Mouse (Mus musculus) embryonic facial prominence, embryonic 15.5 days (tissue): ENCODE results near the gene Slc2a13. TPM values are rescaled to one million over a fixed set of nuclear protein-coding genes. Genes with fewer than 3 reads are reported as not detected.

Source experiments
- ATAC-seq: fragments of 200-750 bp; cut with Nextera tagmentation; 2 replicates; pipeline ENCODE4 v1.8.0; 2017; ENCODE audit warnings: low read depth, moderate TSS enrichment; ENCODE audit not compliant: insufficient number of reproducible peaks, low FRiP score, low TSS enrichment
- H3K27ac ChIP-seq: fragments of 300-500 bp; sonication (generic); replicated peaks from 2 replicates; pipeline ENCODE4 v1.5.1; 2015; ENCODE audit warnings: mild to moderate bottlenecking, inconsistent platforms
- H3K27me3 ChIP-seq: fragments of 300-500 bp; sonication (generic); 2 replicates; pipeline ENCODE4 v1.6.1; 2015; ENCODE audit warnings: inconsistent platforms
- H3K36me3 ChIP-seq: fragments of 300-500 bp; sonication (generic); 2 replicates; pipeline ENCODE4 v1.6.1; 2015; ENCODE audit warnings: mild to moderate bottlenecking, inconsistent platforms
- H3K4me1 ChIP-seq: fragments of 300-500 bp; sonication (generic); 2 replicates; pipeline ENCODE4 v1.6.1; 2015; ENCODE audit warnings: inconsistent platforms
- H3K4me2 ChIP-seq: fragments of 300-500 bp; sonication (generic); replicated peaks from 2 replicates; pipeline ENCODE4 v1.6.1; 2015; ENCODE audit warnings: mild to moderate bottlenecking, inconsistent platforms
- H3K4me3 ChIP-seq: fragments of 300-500 bp; sonication (generic); replicated peaks from 2 replicates; pipeline ENCODE4 v1.5.1; 2015; ENCODE audit warnings: mild to moderate bottlenecking, inconsistent platforms
- H3K9ac ChIP-seq: fragments of 300-500 bp; sonication (generic); 2 replicates; pipeline ENCODE4 v1.6.1; 2015; ENCODE audit warnings: inconsistent platforms
- H3K9me3 ChIP-seq: fragments of 300-500 bp; sonication (generic); replicated peaks from 2 replicates; pipeline ENCODE4 v1.6.1; 2016; ENCODE audit warnings: inconsistent platforms
- WGBS: fragments of 180-500 bp; shearing (Covaris S2); methylation state at CpG from one replicate; pipeline ENCODE4 v1.1.7; 2015; 5-methylcytosine and 5-hydroxymethylcytosine counted together
- polyA plus RNA-seq: library from polyadenylated mRNA; unstranded; fragments of >200 nt; fragmentation: Nextera tagmentation; extraction: Ambion mirVana; gene quantifications from 2 replicates; pipeline ENCODE4 v1.2.1, GENCODE M21; 2015

Gene Slc2a13
- polyA plus RNA-seq, 1 experiment from 2014 or later: 2.3 TPM

GRCm38 (mm10) chr15:91316964-91317363, 256.1 kb downstream of the Slc2a13 start:
- no peak overlapping the region for H3K4me3 ChIP-seq
- H3K27ac ChIP-seq: no peak overlapping the region
- no peak overlapping the region for H3K9ac ChIP-seq
- ATAC-seq: no peak
- no peaks in the 10 kb centered on the region for H3K36me3 ChIP-seq
- WGBS: 62% methylated on average over 4 of the region's 4 CpGs
- peaks cover 3% of the 10 kb centered on the region; the same call in 1 of the 2 replicates for H3K4me1 ChIP-seq
- no peak overlapping the region for H3K4me2 ChIP-seq
- no peaks in the 10 kb centered on the region for H3K9me3 ChIP-seq
- H3K27me3 ChIP-seq: no peaks in the 10 kb centered on the region

- Histone ChIP-seq H3K4me3 (no peak overlapping the region), H3K36me3 (no peaks in the 10 kb centered on the region), H3K4me2 (no peak overlapping the region), H3K27ac (no peak overlapping the region), H3K27me3 (no peaks in the 10 kb centered on the region), H3K4me1 (peaks cover 3% of the 10 kb centered on the region; the same call in 1 of the 2 replicates), H3K9me3 (no peaks in the 10 kb centered on the region), H3K9ac (no peak overlapping the region)
- ATAC-seq: no peak
- WGBS: 65% methylated on average over 19 of the region's 19 CpGs
These were observed 258.4 kb downstream of the Slc2a13 start for GRCm38 (mm10) chr15:91314402-91315318.

GRCm38 (mm10) chr15:91304296-91304852, 268.7 kb downstream of the Slc2a13 start:
- H3K27ac ChIP-seq: no peak overlapping the region
- H3K36me3 ChIP-seq: no peaks in the 10 kb centered on the region
- no peak for ATAC-seq
- H3K4me3 ChIP-seq: no peak overlapping the region
- no peaks in the 10 kb centered on the region for H3K27me3 ChIP-seq
- no peak overlapping the region for H3K4me2 ChIP-seq
- 43% methylated on average over 7 of the region's 7 CpGs for WGBS
- H3K4me1 ChIP-seq: no peaks in the 10 kb centered on the region
- H3K9me3 ChIP-seq: no peaks in the 10 kb centered on the region
- no peak overlapping the region for H3K9ac ChIP-seq

GRCm38 (mm10) chr15:91301366-91301765, 271.7 kb downstream of the Slc2a13 start:
- Histone ChIP-seq H3K27me3 (no peaks in the 10 kb centered on the region), H3K27ac (no peak overlapping the region), H3K9me3 (no peaks in the 10 kb centered on the region), H3K4me3 (no peak overlapping the region), H3K36me3 (no peaks in the 10 kb centered on the region), H3K4me1 (no peaks in the 10 kb centered on the region), H3K9ac (no peak overlapping the region), H3K4me2 (no peak overlapping the region)
- no peak for ATAC-seq
- 10% methylated on average over 3 of the region's 3 CpGs for WGBS

- no peak for ATAC-seq
These were observed 273.7 kb downstream of the Slc2a13 start for GRCm38 (mm10) chr15:91299319-91299835.

GRCm38 (mm10) chr15:91283418-91283817, 289.6 kb downstream of the Slc2a13 start:
- Histone ChIP-seq H3K4me1 (no peaks in the 10 kb centered on the region), H3K27ac (no peak overlapping the region), H3K9ac (no peak overlapping the region), H3K27me3 (no peaks in the 10 kb centered on the region), H3K4me2 (no peak overlapping the region), H3K4me3 (no peak overlapping the region), H3K9me3 (no peaks in the 10 kb centered on the region), H3K36me3 (no peaks in the 10 kb centered on the region)
- whole genome bisulfite sequencing: 72% methylated on average over 3 of the region's 3 CpGs
- no peak for ATAC-seq

More at GRCm38 (mm10) chr15:91299319-91299835, 273.7 kb downstream of the Slc2a13 start:
- WGBS: 76% methylated on average over 11 of the region's 11 CpGs
- no peaks in the 10 kb centered on the region for H3K27me3 ChIP-seq
- no peak overlapping the region for H3K9ac ChIP-seq
- no peak overlapping the region for H3K4me2 ChIP-seq
- no peak overlapping the region for H3K27ac ChIP-seq
- no peaks in the 10 kb centered on the region for H3K36me3 ChIP-seq
- no peaks in the 10 kb centered on the region for H3K4me1 ChIP-seq
- H3K9me3 ChIP-seq: no peaks in the 10 kb centered on the region
- no peak overlapping the region for H3K4me3 ChIP-seq

- H3K4me2 ChIP-seq: no peak overlapping the region
- H3K27me3 ChIP-seq: no peaks in the 10 kb centered on the region
- 81% methylated on average over 7 of the region's 7 CpGs for WGBS
- H3K4me3 ChIP-seq: no peak overlapping the region
- no peaks in the 10 kb centered on the region for H3K36me3 ChIP-seq
- no peak overlapping the region for H3K9ac ChIP-seq
- no peaks in the 10 kb centered on the region for H3K4me1 ChIP-seq
- H3K27ac ChIP-seq: no peak overlapping the region
- ATAC-seq: no peak
- H3K9me3 ChIP-seq: no peaks in the 10 kb centered on the region
These were observed 290.2 kb downstream of the Slc2a13 start for GRCm38 (mm10) chr15:91282822-91283221.

GRCm38 (mm10) chr15:91281521-91281920, 291.5 kb downstream of the Slc2a13 start:
- no peak overlapping the region for H3K4me2 ChIP-seq
- no peak overlapping the region for H3K27ac ChIP-seq
- 77% methylated on average over 5 of the region's 5 CpGs for WGBS
- no peaks in the 10 kb centered on the region for H3K27me3 ChIP-seq
- no peaks in the 10 kb centered on the region for H3K36me3 ChIP-seq
- no peak overlapping the region for H3K9ac ChIP-seq
- no peak for ATAC-seq
- no peaks in the 10 kb centered on the region for H3K9me3 ChIP-seq
- no peak overlapping the region for H3K4me3 ChIP-seq
- H3K4me1 ChIP-seq: no peaks in the 10 kb centered on the region

GRCm38 (mm10) chr15:91279571-91279970, 293.5 kb downstream of the Slc2a13 start:
- no peak for ATAC-seq
- 86% methylated on average over 5 of the region's 5 CpGs for WGBS
- H3K4me2 ChIP-seq: no peak overlapping the region
- H3K4me3 ChIP-seq: no peak overlapping the region
- H3K27me3 ChIP-seq: no peaks in the 10 kb centered on the region
- no peak overlapping the region for H3K27ac ChIP-seq
- H3K36me3 ChIP-seq: no peaks in the 10 kb centered on the region
- H3K9ac ChIP-seq: no peak overlapping the region
- H3K4me1 ChIP-seq: no peaks in the 10 kb centered on the region
- H3K9me3 ChIP-seq: no peaks in the 10 kb centered on the region

GRCm38 (mm10) chr15:91275961-91276360, 297.1 kb downstream of the Slc2a13 start:
- WGBS: 57% methylated on average over 3 of the region's 3 CpGs
- no peak for ATAC-seq

GRCm38 (mm10) chr15:91268532-91268931, 304.5 kb downstream of the Slc2a13 start:
- Histone ChIP-seq H3K4me1 (no peaks in the 10 kb centered on the region), H3K36me3 (no peaks in the 10 kb centered on the region), H3K27ac (no peak overlapping the region), H3K9me3 (no peaks in the 10 kb centered on the region), H3K27me3 (no peaks in the 10 kb centered on the region), H3K4me2 (no peak overlapping the region), H3K9ac (no peak overlapping the region), H3K4me3 (no peak overlapping the region)
- 85% methylated on average over 4 of the region's 4 CpGs for WGBS
- ATAC-seq: no peak

More at GRCm38 (mm10) chr15:91275961-91276360, 297.1 kb downstream of the Slc2a13 start:
- no peak overlapping the region for H3K4me3 ChIP-seq
- no peak overlapping the region for H3K9ac ChIP-seq
- no peak overlapping the region for H3K27ac ChIP-seq
- no peaks in the 10 kb centered on the region for H3K36me3 ChIP-seq
- no peaks in the 10 kb centered on the region for H3K27me3 ChIP-seq
- no peaks in the 10 kb centered on the region for H3K4me1 ChIP-seq
- H3K4me2 ChIP-seq: no peak overlapping the region
- H3K9me3 ChIP-seq: no peaks in the 10 kb centered on the region
